Mouse (Mus musculus): Measurements from ENCODE around the gene Olfr823. TPM values are rescaled to one million over a fixed set of nuclear protein-coding genes. Genes with fewer than 3 reads are reported as not detected.
"Not testable (repeated sequence)": the region's sequence is repeated elsewhere in the genome, so short reads cannot be mapped to it uniquely, and the experiment has no call there.

Gene Olfr823
- not detected for total RNA-seq (2021)

DNA sequence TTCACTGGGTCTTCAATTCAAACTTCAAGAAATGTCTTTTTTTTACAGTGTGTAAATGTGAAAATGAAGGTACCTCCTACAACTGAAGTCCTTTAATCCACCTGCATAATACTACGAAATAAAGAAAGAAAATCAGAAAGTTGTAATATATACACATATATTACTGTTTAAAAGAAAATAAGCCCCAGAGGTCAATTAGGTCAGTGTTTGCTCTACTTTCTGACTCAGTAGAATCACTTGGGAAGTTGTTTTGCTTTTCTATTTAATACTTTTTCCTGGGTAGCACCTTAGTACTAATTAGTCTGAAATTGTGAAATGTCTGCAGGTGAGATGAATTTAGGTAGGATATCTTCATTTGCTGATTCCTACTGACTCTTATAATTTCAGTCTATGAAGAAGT lies at the start of gene Olfr823:
Gene Olfr823 (minus strand): TSS at position 101 of the 400 bp plus-strand sequence.
- intact Hi-C loops (cut with DNase I); DNase-seq (ENCODE audit: low spot score): not testable (repeated sequence)

DNA sequence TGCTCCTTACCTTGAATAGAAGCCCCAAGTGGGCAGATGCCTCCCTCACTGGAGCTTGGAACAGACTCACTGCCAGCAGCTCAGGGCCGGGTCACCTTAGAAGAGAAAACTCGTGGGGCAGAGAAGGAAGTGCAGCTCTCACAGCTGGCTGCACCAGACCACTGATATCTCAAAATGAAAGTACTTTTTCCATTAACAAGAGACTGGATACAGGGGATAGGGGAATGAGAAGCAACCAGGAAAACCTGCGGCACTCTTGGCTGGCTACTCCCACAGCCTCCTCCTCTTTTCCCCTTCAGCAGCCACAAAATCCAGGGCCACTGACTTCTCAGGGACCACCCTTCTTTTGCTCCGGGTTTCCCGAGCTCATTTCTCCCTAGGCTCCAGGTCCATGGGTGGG lies 28.9 kb upstream of the Olfr823 start:
- no peak for DNase-seq (ENCODE audit: low spot score)
- intact Hi-C loops (cut with DNase I), result no loop called here

DNA sequence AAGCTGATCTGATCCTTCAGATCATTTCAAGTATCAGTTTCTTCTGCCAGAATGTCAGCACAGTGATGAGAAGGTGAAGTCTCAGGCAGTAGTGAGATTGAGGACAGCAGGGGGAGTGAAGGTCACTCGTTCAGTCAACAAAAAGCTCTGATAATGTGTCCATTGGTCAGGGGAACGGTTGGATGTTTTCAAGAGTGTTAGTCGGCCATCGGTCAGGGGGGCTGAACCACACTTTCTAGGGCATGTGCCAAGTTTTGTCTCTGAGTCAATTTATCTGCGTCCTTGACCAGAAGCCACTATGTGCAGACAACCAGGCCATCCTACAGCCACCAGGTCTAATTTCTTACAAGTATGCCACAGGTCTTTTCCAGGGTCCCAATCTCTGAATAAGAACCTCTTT lies 27.3 kb upstream of the Olfr823 start:
- DNase-seq (ENCODE audit: low spot score); intact Hi-C loops (cut with DNase I): not testable (repeated sequence)

DNA sequence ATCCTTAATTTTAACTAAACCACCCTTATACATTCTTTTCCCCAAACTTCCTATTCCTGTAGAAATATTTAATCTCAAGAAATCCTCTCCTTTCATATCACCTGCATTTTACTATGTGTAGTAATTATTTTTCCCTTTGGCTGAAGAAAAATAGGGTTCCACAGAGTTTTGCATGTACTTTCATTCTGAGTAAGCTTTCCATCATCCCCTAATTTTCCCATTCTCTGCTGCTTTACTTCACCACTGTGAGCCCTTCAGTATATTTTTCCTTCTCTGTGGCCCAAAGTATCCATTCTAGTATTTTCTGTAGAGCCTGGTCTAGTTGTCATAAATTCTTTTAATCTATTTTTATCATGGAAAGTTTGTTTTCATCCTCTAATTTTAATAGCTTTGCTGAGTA lies 19.6 kb upstream of the Olfr823 start:
- intact Hi-C loops (cut with DNase I), result no loop called here
- DNase-seq (ENCODE audit: low spot score), result no peak

DNA sequence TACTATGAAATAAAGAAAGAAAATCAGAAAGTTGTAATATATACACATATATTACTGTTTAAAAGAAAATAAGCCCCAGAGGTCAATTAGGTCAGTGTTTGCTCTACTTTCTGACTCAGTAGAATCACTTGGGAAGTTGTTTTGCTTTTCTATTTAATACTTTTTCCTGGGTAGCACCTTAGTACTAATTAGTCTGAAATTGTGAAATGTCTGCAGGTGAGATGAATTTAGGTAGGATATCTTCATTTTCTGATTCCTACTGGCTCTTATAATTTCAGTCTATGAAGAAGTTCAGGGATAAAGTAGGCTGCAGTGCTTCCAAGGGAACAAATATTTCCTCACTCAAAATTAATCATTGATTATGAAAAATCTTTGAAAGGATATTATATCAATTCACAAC lies 14.7 kb upstream of the Olfr823 start, which contains the start of gene Olfr824:
Gene Olfr824 (minus strand): TSS at position 101 of the 400 bp plus-strand sequence.
- intact Hi-C loops (cut with DNase I); DNase-seq (ENCODE audit: low spot score): not testable (repeated sequence)

DNA sequence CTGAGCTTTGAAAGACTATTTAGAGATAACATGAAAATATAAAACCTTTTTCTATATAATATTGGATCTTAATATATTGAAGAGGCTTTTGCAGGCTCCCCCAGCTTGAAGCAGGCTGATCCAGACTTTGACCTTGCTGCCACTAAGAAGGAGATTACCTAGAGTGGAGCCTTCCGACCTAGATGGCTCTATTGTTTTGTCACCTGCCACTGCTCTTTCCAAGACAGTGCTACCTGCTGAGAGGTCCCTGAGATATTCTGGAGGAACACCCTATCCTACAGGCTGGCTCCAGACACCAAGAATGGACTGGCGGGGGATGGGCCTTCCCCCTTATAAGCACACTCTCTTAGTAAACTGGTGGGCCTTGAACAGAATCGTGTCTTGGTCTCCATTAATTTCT lies 862 bp upstream of the Olfr823 start:
- intact Hi-C loops (cut with DNase I); DNase-seq (ENCODE audit: low spot score): not testable (repeated sequence)

DNA sequence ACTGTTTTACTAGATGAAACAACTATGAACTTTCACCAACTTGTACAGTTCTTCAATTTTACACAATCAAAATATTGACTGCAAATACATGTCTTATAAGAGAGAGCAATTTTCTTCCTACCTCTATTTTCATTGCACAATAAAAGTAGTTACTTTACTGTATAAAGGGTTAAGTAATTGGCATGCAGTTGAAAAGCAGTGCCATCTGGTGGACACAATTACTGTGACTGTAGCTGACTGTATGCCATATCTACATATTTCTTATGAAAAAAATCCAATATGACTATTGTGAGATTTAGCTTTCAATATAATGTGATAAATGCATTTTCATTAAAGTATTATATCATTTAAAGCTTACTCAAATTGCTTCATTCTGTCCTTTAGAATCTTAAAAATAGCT lies 19.1 kb downstream of the Olfr823 start:
- DNase-seq (ENCODE audit: low spot score), result no peak
- intact Hi-C loops (cut with DNase I), result no loop called here

DNA sequence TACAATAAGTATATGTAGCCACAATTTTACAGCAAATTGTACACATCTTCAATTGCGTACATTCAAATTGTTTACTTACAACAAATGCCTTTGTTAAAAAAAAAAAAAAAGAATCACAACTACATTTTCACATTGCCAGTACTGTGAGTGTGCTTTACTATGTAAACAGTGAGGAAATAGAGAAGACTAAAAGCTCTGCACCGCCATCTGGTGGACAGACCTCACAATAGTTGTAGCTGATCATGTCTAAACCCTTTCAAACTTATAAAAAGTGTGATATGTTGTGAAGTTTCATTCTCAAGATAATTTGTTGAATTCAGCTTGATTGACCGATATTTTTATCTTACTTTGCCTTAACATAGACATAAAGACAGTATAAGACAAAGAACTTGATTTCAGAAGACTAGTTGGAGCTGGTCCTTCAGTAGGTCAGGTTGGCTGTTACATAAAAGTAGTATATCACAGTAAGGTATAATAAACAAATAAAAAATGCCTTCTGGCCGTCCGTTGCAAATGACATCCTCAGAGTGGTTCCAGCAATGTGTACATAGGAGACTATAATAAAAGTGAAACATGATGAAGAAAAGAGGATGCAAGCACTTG lies 22.2 kb downstream of the Olfr823 start:
- intact Hi-C loops (cut with DNase I), result no loop called here
- no peak for DNase-seq (ENCODE audit: low spot score)

DNA sequence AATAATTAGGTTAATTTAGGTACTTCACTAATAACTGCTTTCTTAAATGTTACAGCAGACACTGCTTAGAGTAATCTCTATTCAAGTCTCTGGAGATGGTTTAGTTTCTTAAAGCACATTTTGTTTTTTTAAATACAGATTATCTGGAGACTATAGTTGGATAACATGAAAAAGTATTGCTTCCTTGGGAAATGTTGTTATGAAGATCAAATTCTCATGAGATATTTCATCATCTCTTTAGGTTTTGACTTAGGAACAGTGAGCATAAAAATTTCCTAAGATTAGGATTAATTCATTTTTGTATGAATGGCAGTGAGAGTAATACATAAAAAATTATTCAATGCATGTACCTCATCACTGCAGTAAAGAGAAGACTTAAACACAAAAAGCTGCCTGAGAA lies 44.3 kb downstream of the Olfr823 start, which contains the start of gene Olfr822:
Gene Olfr822 (plus strand): TSS at position 301 of the 400 bp plus-strand sequence.
- DNase-seq (ENCODE audit: low spot score), result no peak

More for the DNA sequence above, 44.3 kb downstream of the Olfr823 start, which contains the start of gene Olfr822:
- intact Hi-C loops (cut with DNase I), result no loop called here

Other genes starting within 250 kb of the Olfr823 start
- gene Olfr814, start 235.5 kb downstream of the Olfr823 start, total RNA-seq (2021), result not detected
- gene Olfr815, start 209.5 kb downstream of the Olfr823 start, total RNA-seq (2021), result not detected
- not detected for gene Olfr816, start 199.8 kb downstream of the Olfr823 start, total RNA-seq (2021)
- not detected for gene Olfr818, start 166.3 kb downstream of the Olfr823 start, total RNA-seq (2021)
- gene Olfr819, start 148.1 kb downstream of the Olfr823 start, total RNA-seq (2021), result not detected
- gene Olfr247, start 139.2 kb downstream of the Olfr823 start, total RNA-seq (2021), result not detected
- not detected for gene Gm10310, start 130.3 kb downstream of the Olfr823 start, total RNA-seq (2021)
- gene Olfr820, start 102.8 kb downstream of the Olfr823 start, total RNA-seq (2021), result not detected
- gene Olfr821, start 85.0 kb downstream of the Olfr823 start, total RNA-seq (2021), result not detected
- not detected for gene Olfr822, start 44.2 kb downstream of the Olfr823 start, total RNA-seq (2021)
- not detected for gene Olfr824, start 14.6 kb upstream of the Olfr823 start, total RNA-seq (2021)
- gene Olfr825, start 51.4 kb upstream of the Olfr823 start, total RNA-seq (2021), result not detected
- gene Olfr826, start 68.8 kb upstream of the Olfr823 start, total RNA-seq (2021), result not detected
- not detected for gene Olfr827, start 99.0 kb upstream of the Olfr823 start, total RNA-seq (2021)
- not detected for gene Neurod4, start 164.9 kb upstream of the Olfr823 start, total RNA-seq (2021)
- under 1 TPM in 1 of 2 experiments, not detected in 1; 0.44 TPM for gene Tespa1, start 207.5 kb upstream of the Olfr823 start, total RNA-seq (2021)

All from heart, postnatal 25 days (tissue).